Mouse (Mus musculus): Measurements from ENCODE around the gene Mettl5. TPM values are rescaled to one million over a fixed set of nuclear protein-coding genes. Genes with fewer than 3 reads are reported as not detected.
A peak's percentile ranks its signal among the peaks of the same experiment; 100 is the strongest.

Gene Mettl5
- total and polyA plus RNA-seq, 2 experiments from 2014 or later: 10.2 to 34.1 TPM

GRCm38 (mm10) chr2:69830116-69830515, 55.3 kb downstream of the Mettl5 start:
- Histone ChIP-seq H3K27ac (ENCODE audit: low read depth, low read length) (no peak overlapping the region), H3K4me1 (ENCODE audit: insufficient read depth, low read length) (peaks cover 5% of the 10 kb centered on the region), H3K27me3 (ENCODE audit: insufficient read depth, low read length) (no peaks in the 10 kb centered on the region), H3K36me3 (ENCODE audit: insufficient read depth, low read length) (peaks cover 26% of the 10 kb centered on the region), H3K9me3 (ENCODE audit: low read length) (no peaks in the 10 kb centered on the region), H3K4me2 (ENCODE audit: low read depth, low read length, poor library complexity, severe bottlenecking) (no peak overlapping the region), H3K4me3 (ENCODE audit: low read depth, low read length) (no peak overlapping the region), H3K9ac (replicated peaks; ENCODE audit: low read length, poor library complexity, severe bottlenecking) (no peak overlapping the region)
- ATAC-seq (ENCODE audit: low FRiP score) (no peak), DNase-seq (ENCODE audit: low spot score) (no peak)
- no peak for TF ChIP-seq CTCF (IDR thresholded peaks at IDR 0.05)
- 90% methylated on average over 8 of the region's 8 CpGs for WGBS

GRCm38 (mm10) chr2:69829680-69830079, 55.7 kb downstream of the Mettl5 start:
- no peak for DNase-seq (ENCODE audit: low spot score)
- H3K4me3 ChIP-seq (ENCODE audit: low read depth, low read length): no peak overlapping the region
- no peak overlapping the region for H3K4me2 ChIP-seq (ENCODE audit: low read depth, low read length, poor library complexity, severe bottlenecking)
- no peak for TF ChIP-seq CTCF (IDR thresholded peaks at IDR 0.05)
- H3K9me3 ChIP-seq (ENCODE audit: low read length): no peaks in the 10 kb centered on the region
- H3K9ac ChIP-seq (replicated peaks; ENCODE audit: low read length, poor library complexity, severe bottlenecking): no peak overlapping the region
- ATAC-seq (ENCODE audit: low FRiP score): no peak
- WGBS: 94% methylated on average over 2 of the region's 2 CpGs
- H3K4me1 ChIP-seq (ENCODE audit: insufficient read depth, low read length): peaks cover 9% of the 10 kb centered on the region
- H3K36me3 ChIP-seq (ENCODE audit: insufficient read depth, low read length): peaks cover 26% of the 10 kb centered on the region
- no peak overlapping the region for H3K27ac ChIP-seq (ENCODE audit: low read depth, low read length)
- H3K27me3 ChIP-seq (ENCODE audit: insufficient read depth, low read length): no peaks in the 10 kb centered on the region

GRCm38 (mm10) chr2:69828031-69828430, 57.4 kb downstream of the Mettl5 start:
- Histone ChIP-seq H3K36me3 (ENCODE audit: insufficient read depth, low read length) (peaks cover 15% of the 10 kb centered on the region), H3K4me3 (ENCODE audit: low read depth, low read length) (no peak overlapping the region), H3K27me3 (ENCODE audit: insufficient read depth, low read length) (no peaks in the 10 kb centered on the region), H3K27ac (ENCODE audit: low read depth, low read length) (no peak overlapping the region), H3K4me2 (ENCODE audit: low read depth, low read length, poor library complexity, severe bottlenecking) (no peak overlapping the region), H3K9me3 (ENCODE audit: low read length) (no peaks in the 10 kb centered on the region), H3K9ac (replicated peaks; ENCODE audit: low read length, poor library complexity, severe bottlenecking) (0 out of 2 replicates have a peak overlapping the region, but pooled peaks have one; percentile 2), H3K4me1 (ENCODE audit: insufficient read depth, low read length) (peaks cover 13% of the 10 kb centered on the region)
- DNase-seq (ENCODE audit: low spot score): no peak
- no peak for TF ChIP-seq CTCF (IDR thresholded peaks at IDR 0.05)
- ATAC-seq (ENCODE audit: low FRiP score): no peak
- 38% methylated on average over 7 of the region's 7 CpGs for WGBS

- WGBS: 36% methylated on average over 2 of the region's 2 CpGs
Observed at GRCm38 (mm10) chr2:69826380-69826779, 59.0 kb downstream of the Mettl5 start.

GRCm38 (mm10) chr2:69825898-69826297, 59.5 kb downstream of the Mettl5 start:
- DNase-seq (ENCODE audit: low spot score) (no peak), ATAC-seq (ENCODE audit: low FRiP score) (no peak)
- no peak overlapping the region for H3K9ac ChIP-seq (replicated peaks; ENCODE audit: low read length, poor library complexity, severe bottlenecking)
- H3K9me3 ChIP-seq (ENCODE audit: low read length): no peaks in the 10 kb centered on the region
- no peak for TF ChIP-seq CTCF (IDR thresholded peaks at IDR 0.05)
- H3K4me2 ChIP-seq (ENCODE audit: low read depth, low read length, poor library complexity, severe bottlenecking): no peak overlapping the region
- no peak overlapping the region; the same call in 1 of the 2 replicates for H3K4me3 ChIP-seq (ENCODE audit: low read depth, low read length)
- no peaks in the 10 kb centered on the region for H3K27me3 ChIP-seq (ENCODE audit: insufficient read depth, low read length)
- 61% methylated on average over 10 of the region's 10 CpGs for WGBS
- H3K36me3 ChIP-seq (ENCODE audit: insufficient read depth, low read length): peaks cover 7% of the 10 kb centered on the region
- H3K4me1 ChIP-seq (ENCODE audit: insufficient read depth, low read length): peaks cover 18% of the 10 kb centered on the region
- peak overlapping the region; percentile 67 for H3K27ac ChIP-seq (ENCODE audit: low read depth, low read length)

More at GRCm38 (mm10) chr2:69826380-69826779, 59.0 kb downstream of the Mettl5 start:
- Histone ChIP-seq H3K27ac (ENCODE audit: low read depth, low read length) (peak overlapping the region; percentile 67; the same call in 1 of the 2 replicates), H3K27me3 (ENCODE audit: insufficient read depth, low read length) (no peaks in the 10 kb centered on the region), H3K4me1 (ENCODE audit: insufficient read depth, low read length) (peaks cover 17% of the 10 kb centered on the region), H3K9me3 (ENCODE audit: low read length) (no peaks in the 10 kb centered on the region), H3K9ac (replicated peaks; ENCODE audit: low read length, poor library complexity, severe bottlenecking) (no peak overlapping the region), H3K36me3 (ENCODE audit: insufficient read depth, low read length) (peaks cover 12% of the 10 kb centered on the region), H3K4me3 (ENCODE audit: low read depth, low read length) (no peak overlapping the region; the same call in 1 of the 2 replicates), H3K4me2 (ENCODE audit: low read depth, low read length, poor library complexity, severe bottlenecking) (no peak overlapping the region)
- ATAC-seq (ENCODE audit: low FRiP score): no peak
- TF ChIP-seq CTCF (IDR thresholded peaks at IDR 0.05): no peak
- DNase-seq (ENCODE audit: low spot score): peak; percentile 54

GRCm38 (mm10) chr2:69823129-69823677, 62.2 kb downstream of the Mettl5 start:
- ATAC-seq (ENCODE audit: low FRiP score) (peak; percentile 78), DNase-seq (ENCODE audit: low spot score) (peak; percentile 74)
- H3K27ac ChIP-seq (ENCODE audit: low read depth, low read length): peak overlapping the region; percentile 99
- H3K4me1 ChIP-seq (ENCODE audit: insufficient read depth, low read length): peaks cover 18% of the 10 kb centered on the region
- H3K9me3 ChIP-seq (ENCODE audit: low read length): no peaks in the 10 kb centered on the region
- WGBS: 2% methylated on average over 25 of the region's 45 CpGs
- H3K4me2 ChIP-seq (ENCODE audit: low read depth, low read length, poor library complexity, severe bottlenecking): peak overlapping the region; percentile 61
- no peak for TF ChIP-seq CTCF (IDR thresholded peaks at IDR 0.05)
- H3K27me3 ChIP-seq (ENCODE audit: insufficient read depth, low read length): no peaks in the 10 kb centered on the region
- peak overlapping the region; percentile 99 for H3K9ac ChIP-seq (replicated peaks; ENCODE audit: low read length, poor library complexity, severe bottlenecking)
- H3K36me3 ChIP-seq (ENCODE audit: insufficient read depth, low read length): no peaks in the 10 kb centered on the region
- peak overlapping the region; percentile 85 for H3K4me3 ChIP-seq (ENCODE audit: low read depth, low read length)
